Mouse (Mus musculus) embryonic fibroblast, embryonic 13.5 days (primary cell): ENCODE data around the gene Nox3.

ENCODE experiments used
- CTCF ChIP-seq: IDR thresholded peaks from 2 replicates; pipeline ENCODE4 v1.5.1; 2011; ENCODE audit warnings: mild to moderate bottlenecking, control low read depth, low read length, moderate library complexity, borderline replicate concordance; ENCODE audit not compliant: insufficient read depth
- POLR2A ChIP-seq: IDR thresholded peaks from 2 replicates; pipeline ENCODE4 v1.6.1; 2011; ENCODE audit warnings: low read depth, mild to moderate bottlenecking, control low read depth, low read length, moderate library complexity

DNA sequence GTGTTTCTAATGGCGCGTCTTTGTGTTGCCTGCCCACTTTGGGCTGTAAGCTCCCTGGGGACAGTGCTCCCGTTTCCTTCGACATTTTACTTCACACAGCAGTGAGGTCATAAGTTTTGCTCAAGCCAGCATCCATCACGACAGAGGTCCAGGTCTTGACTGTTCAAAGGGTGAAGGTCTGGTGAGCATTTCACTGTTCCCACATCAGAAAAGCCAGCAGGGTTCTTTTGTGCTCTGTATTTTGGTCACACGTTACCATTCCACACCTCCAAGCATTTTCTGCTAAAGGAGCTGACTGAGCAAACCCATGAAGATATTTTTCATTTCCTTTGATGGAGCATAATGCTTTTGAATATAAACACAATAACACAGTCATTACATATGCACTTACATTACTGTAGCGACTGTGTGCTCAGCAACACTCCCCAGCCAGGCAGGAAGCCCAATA is 85.7 kb downstream of the Nox3 start:
- TF ChIP-seq CTCF (no peak), POLR2A (no peak)
